Comparison of ENCODE assay signal across 20 mouse cellular contexts in the genomic region with DNA sequence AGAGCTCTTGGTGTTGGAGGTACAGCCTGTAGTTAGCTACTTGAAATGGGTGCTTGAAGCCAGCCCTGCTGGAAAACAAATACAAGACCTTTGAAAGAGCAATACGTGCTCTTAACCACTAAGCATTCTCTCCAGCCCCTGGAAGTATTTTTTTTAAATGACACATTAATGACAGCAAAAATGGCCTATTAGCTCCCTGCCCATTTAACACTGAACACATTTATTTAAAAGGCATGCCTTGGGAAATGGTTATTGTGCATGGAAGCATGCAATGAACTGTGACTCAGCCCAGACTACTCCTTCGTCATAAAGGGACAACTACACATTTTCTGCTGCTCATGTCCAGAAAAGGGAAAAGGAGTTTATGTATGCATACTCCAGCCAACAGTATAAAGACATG. TPM values are rescaled to one million over a fixed set of nuclear protein-coding genes. Genes with fewer than 3 reads are reported as not detected.
A peak's percentile ranks its signal among the peaks of the same experiment; 100 is the strongest.
DNase-seq lines count a peak whose midpoint lies in the region; ATAC-seq lines count a peak whose summit lies in the region.
"Had no signal": no experiment of that assay in that cellular context is flagged by ENCODE, and none has a peak within 500 bp of the region (broad histone marks: within the 10 kb centered on the region; RNA-seq: fewer than 3 reads in every experiment).

No protein-coding gene starts in this region.

- no peaks in the 10 kb centered on the region for H3K36me3 ChIP-seq in forebrain, embryonic 12.5 days (replicated peaks)
- no peaks in the 10 kb centered on the region for H3K36me3 ChIP-seq in forebrain, embryonic 10.5 days (replicated peaks)
- H3K36me3 ChIP-seq in hindbrain, embryonic 10.5 days: no peaks in the 10 kb centered on the region
- H3K36me3 ChIP-seq: forebrain, embryonic 15.5 days; heart, embryonic 12.5 days; heart, embryonic 15.5 days; hindbrain, embryonic 15.5 days had no signal

- no peak overlapping the region for H3K9ac ChIP-seq in forebrain, embryonic 12.5 days
- H3K9ac ChIP-seq: forebrain, embryonic 15.5 days; heart, embryonic 12.5 days; heart, embryonic 15.5 days; hindbrain, embryonic 15.5 days had no signal

- DNase-seq in forebrain, embryonic 10.5 days (ENCODE audit: extremely low spot score, low spot score): no peak
- peak; percentile 7 for DNase-seq in lung, postnatal 10 days
- no peak for DNase-seq in lung, postnatal 4 days
- DNase-seq in retina, embryonic 14.5 days (ENCODE audit: low spot score): peak; percentile 15
- DNase-seq in cerebellum, adult 9-10 months: no peak
- no peak for DNase-seq in hindbrain, embryonic 10.5 days (ENCODE audit: low spot score)
- DNase-seq: adrenal gland, adult 2 months; adrenal gland, postnatal 14 days; cerebellum, adult 11-12 months; cerebellum, adult 8-10 months; cerebellum, postnatal 14 days; gastrocnemius, postnatal 25 days; heart, adult 18-20 months; heart, postnatal 10 days; heart, postnatal 36 days had no signal

- WGBS in forebrain, embryonic 12.5 days: 31% methylated on average over 2 of the region's 2 CpGs
- WGBS in forebrain, embryonic 10.5 days: 70% methylated on average over 2 of the region's 2 CpGs
- whole genome bisulfite sequencing in hindbrain, embryonic 10.5 days: 77% methylated on average over 2 of the region's 2 CpGs

- no peaks in the 10 kb centered on the region for H3K4me1 ChIP-seq in forebrain, embryonic 12.5 days
- no peaks in the 10 kb centered on the region for H3K4me1 ChIP-seq in forebrain, embryonic 10.5 days
- no peaks in the 10 kb centered on the region for H3K4me1 ChIP-seq in hindbrain, embryonic 10.5 days (replicated peaks)
- H3K4me1 ChIP-seq: forebrain, embryonic 15.5 days; heart, embryonic 12.5 days; heart, embryonic 15.5 days; hindbrain, embryonic 15.5 days had no signal

- H3K27me3 ChIP-seq in forebrain, embryonic 12.5 days: no peaks in the 10 kb centered on the region
- no peaks in the 10 kb centered on the region for H3K27me3 ChIP-seq in forebrain, embryonic 10.5 days (ENCODE audit: poor library complexity, severe bottlenecking)
- H3K27me3 ChIP-seq in hindbrain, embryonic 10.5 days (ENCODE audit: insufficient read depth, poor library complexity, severe bottlenecking): no peaks in the 10 kb centered on the region
- H3K27me3 ChIP-seq: forebrain, embryonic 15.5 days; heart, embryonic 12.5 days; heart, embryonic 15.5 days; hindbrain, embryonic 15.5 days had no signal

- no peak overlapping the region for H3K4me2 ChIP-seq in forebrain, embryonic 12.5 days
- H3K4me2 ChIP-seq: forebrain, embryonic 15.5 days; heart, embryonic 12.5 days; heart, embryonic 15.5 days; hindbrain, embryonic 15.5 days had no signal

- no peak overlapping the region for H3K4me3 ChIP-seq in forebrain, embryonic 12.5 days (replicated peaks)
- no peak overlapping the region for H3K4me3 ChIP-seq in forebrain, embryonic 10.5 days
- no peak overlapping the region for H3K4me3 ChIP-seq in hindbrain, embryonic 10.5 days
- H3K4me3 ChIP-seq: forebrain, embryonic 15.5 days; heart, embryonic 12.5 days; heart, embryonic 15.5 days; hindbrain, embryonic 15.5 days had no signal

- H3K27ac ChIP-seq in forebrain, embryonic 12.5 days: no peak overlapping the region
- H3K27ac ChIP-seq in forebrain, embryonic 10.5 days: no peak overlapping the region
- no peak overlapping the region for H3K27ac ChIP-seq in hindbrain, embryonic 10.5 days
- H3K27ac ChIP-seq: forebrain, embryonic 15.5 days; heart, embryonic 15.5 days; hindbrain, embryonic 15.5 days had no signal

- no peaks in the 10 kb centered on the region for H3K9me3 ChIP-seq in forebrain, embryonic 12.5 days
- no peaks in the 10 kb centered on the region for H3K9me3 ChIP-seq in forebrain, embryonic 10.5 days
- H3K9me3 ChIP-seq in hindbrain, embryonic 10.5 days: no peaks in the 10 kb centered on the region
- H3K9me3 ChIP-seq: forebrain, embryonic 15.5 days; heart, embryonic 12.5 days; heart, embryonic 15.5 days; hindbrain, embryonic 15.5 days had no signal

- ATAC-seq in forebrain, embryonic 12.5 days (ENCODE audit: low FRiP score): 0 out of 2 replicates have a peak, but pooled peaks have one; percentile 17
- ATAC-seq: forebrain, embryonic 15.5 days had no signal

RNA-seq across cellular contexts. Expression of gene Mctp2, which starts 10.2 kb away (rescaled TPM):
- 0.22 and 0.63 TPM in 2 replicates for polyA plus RNA-seq in forebrain, embryonic 12.5 days (2016; fragmentation: Nextera tagmentation; extraction: Ambion mirVana)
- polyA plus RNA-seq in forebrain, embryonic 10.5 days (2016; fragmentation: Nextera tagmentation; extraction: Ambion mirVana): 0.11 and 0.14 TPM in 2 replicates
- 0.13 and 0.47 TPM in 2 replicates for polyA plus RNA-seq in hindbrain, embryonic 10.5 days (2016; fragmentation: Nextera tagmentation; extraction: Ambion mirVana)

Comparison
In these comparisons a context has a peak if more than half of its experiments do, and no peak if none do; other contexts are left out.
1. DNase-seq: peak in lung, postnatal 10 days (single experiment) and retina, embryonic 14.5 days (single experiment); none in forebrain, embryonic 10.5 days (single experiment), lung, postnatal 4 days (0 of 2), cerebellum, adult 9-10 months (single experiment) and hindbrain, embryonic 10.5 days (single experiment).